Mouse (Mus musculus): Measurements from ENCODE around the gene Stk17b.

The Stk17b gene

GRCm38 (mm10) chr1:53784721-53785418 is at the start of gene Stk17b:
Gene Stk17b (minus strand): TSS chr1:53785224.
- DNase-seq: peak; percentile 70

- DNase-seq: no peak
Measured at GRCm38 (mm10) chr1:53830286-53830685, 45.3 kb upstream of the Stk17b start.

GRCm38 (mm10) chr1:53829089-53829488 is 44.1 kb upstream of the Stk17b start:
- no peak for DNase-seq

- no peak for DNase-seq
Measured at GRCm38 (mm10) chr1:53824446-53825337, 39.7 kb upstream of the Stk17b start.

- DNase-seq: peak; percentile 32
Measured at GRCm38 (mm10) chr1:53823687-53824445, 38.8 kb upstream of the Stk17b start.

- DNase-seq: no peak
Measured at GRCm38 (mm10) chr1:53821983-53822382, 37.0 kb upstream of the Stk17b start.

GRCm38 (mm10) chr1:53820041-53820632 is 35.1 kb upstream of the Stk17b start:
- no peak for DNase-seq

- DNase-seq: no peak
Measured at GRCm38 (mm10) chr1:53818072-53818862, 33.2 kb upstream of the Stk17b start.

- DNase-seq: no peak
Measured at GRCm38 (mm10) chr1:53816353-53816752, 31.3 kb upstream of the Stk17b start.

- no peak for DNase-seq
Measured at GRCm38 (mm10) chr1:53814077-53814705, 29.2 kb upstream of the Stk17b start.

- no peak for DNase-seq
Measured at GRCm38 (mm10) chr1:53811919-53812318, 26.9 kb upstream of the Stk17b start.

- DNase-seq: no peak
Measured at GRCm38 (mm10) chr1:53808229-53808628, 23.2 kb upstream of the Stk17b start.

- DNase-seq: no peak
Measured at GRCm38 (mm10) chr1:53797811-53798210, 12.8 kb upstream of the Stk17b start.

GRCm38 (mm10) chr1:53797074-53797473 is 12.1 kb upstream of the Stk17b start:
- DNase-seq: no peak

- DNase-seq: no peak
Measured at GRCm38 (mm10) chr1:53796271-53796670, 11.2 kb upstream of the Stk17b start.

- no peak for DNase-seq
Measured at GRCm38 (mm10) chr1:53795591-53795990, 10.6 kb upstream of the Stk17b start.

- DNase-seq: no peak
Measured at GRCm38 (mm10) chr1:53795081-53795480, 10.1 kb upstream of the Stk17b start.

GRCm38 (mm10) chr1:53794279-53794678 is 9.3 kb upstream of the Stk17b start:
- no peak for DNase-seq

GRCm38 (mm10) chr1:53791343-53791742 is 6.3 kb upstream of the Stk17b start:
- no peak for DNase-seq

GRCm38 (mm10) chr1:53784291-53784720 is 718 bp downstream of the Stk17b start:
- DNase-seq: peak; percentile 5

- no peak for DNase-seq
Measured at GRCm38 (mm10) chr1:53782956-53783355, 2.1 kb downstream of the Stk17b start.
